Mouse (Mus musculus) C2C12 (cell line): ENCODE data around the gene Sapcd1. TPM values are rescaled to one million over a fixed set of nuclear protein-coding genes. Genes with fewer than 3 reads are reported as not detected.

Source experiments
- H3K27me3 ChIP-seq: one replicate; pipeline ENCODE4 v1.6.1; 2011; ENCODE audit not compliant: control insufficient read depth, insufficient read depth, insufficient read length
- H3K36me3 ChIP-seq: one replicate; pipeline ENCODE4 v1.6.1; 2011; ENCODE audit not compliant: control insufficient read depth, insufficient read depth
- H3K4me3 ChIP-seq: one replicate; pipeline ENCODE4 v1.5.1; 2011; ENCODE audit warnings: mild to moderate bottlenecking, control low read depth; ENCODE audit not compliant: poor library complexity, insufficient read depth, severe bottlenecking
- H3K79me2 ChIP-seq: one replicate; pipeline ENCODE4 v1.6.1; 2011; ENCODE audit not compliant: control insufficient read depth, insufficient read depth
- H3K79me3 ChIP-seq: one replicate; pipeline ENCODE4 v1.6.1; 2011; ENCODE audit warnings: low read depth, control low read depth
- H3ac ChIP-seq: one replicate; pipeline ENCODE3; 2011; ENCODE audit warnings: low read depth; ENCODE audit not compliant: control insufficient read depth, insufficient read length
- CEBPB ChIP-seq: IDR thresholded peaks from one replicate; pipeline ENCODE4 v1.6.1; 2011; ENCODE audit warnings: low read depth, mild to moderate bottlenecking, control low read depth, moderate library complexity
- CTCF ChIP-seq: IDR thresholded peaks from one replicate; pipeline ENCODE4 v1.5.1; 2011; ENCODE audit not compliant: control insufficient read depth, insufficient read depth, insufficient read length
- FOSL1 ChIP-seq: IDR thresholded peaks from one replicate; pipeline ENCODE4 v1.8.0; 2011; ENCODE audit warnings: mild to moderate bottlenecking, low read length; ENCODE audit not compliant: poor library complexity, insufficient read depth, severe bottlenecking
- MAX ChIP-seq: IDR thresholded peaks from one replicate; pipeline ENCODE4 v1.6.1; 2011; ENCODE audit warnings: mild to moderate bottlenecking, control low read depth
- MYOD1 ChIP-seq: IDR thresholded peaks from one replicate; pipeline ENCODE4 v1.6.1; 2011; ENCODE audit warnings: low read depth; ENCODE audit not compliant: control insufficient read depth, insufficient read length
- MYOG ChIP-seq: IDR thresholded peaks from one replicate; pipeline ENCODE4 v1.6.1; 2011; ENCODE audit not compliant: control insufficient read depth, insufficient read length; ENCODE audit errors: extremely low read depth
- USF1 ChIP-seq: IDR thresholded peaks from one replicate; pipeline ENCODE4 v1.6.1; 2011; ENCODE audit warnings: low read depth, mild to moderate bottlenecking, control low read depth, moderate library complexity
- long read RNA-seq, 2 experiments: library from polyadenylated mRNA; unstranded; transcript quantifications; one replicate each; pipeline ENCODE4 v2.0.0; 2019 to 2020
- polyA plus RNA-seq: library from polyadenylated mRNA; unstranded; fragments of >200 nt; fragmentation: generic; extraction: Trizol; gene quantifications from one replicate; pipeline ENCODE4 v1.2.1, GENCODE M21; 2012; ENCODE audit warnings: missing spikeins

The Sapcd1 gene
- 0.23 TPM for polyA plus RNA-seq
- long read RNA-seq, experiment 1, result 0 reads
- long read RNA-seq, experiment 2, result 0 reads

GRCm38 (mm10) chr17:35027277-35028068 lies at the start of gene Sapcd1:
Gene Sapcd1 (minus strand): TSS chr17:35028016.
- TF ChIP-seq CTCF, result no peak
- TF ChIP-seq FOSL1, result no peak
- TF ChIP-seq CEBPB, result no peak
- no peak for TF ChIP-seq MYOD1
- TF ChIP-seq USF1, result no peak
- TF ChIP-seq MAX, result no peak
- no peak for TF ChIP-seq MYOG
- Histone ChIP-seq H3ac (no peak within 1 kb of the TSS), H3K4me3 (no peak within 1 kb of the TSS), H3K79me2 (no peaks in the 10 kb centered on the region), H3K36me3 (no peaks in the 10 kb centered on the region), H3K27me3 (no peaks in the 10 kb centered on the region), H3K79me3 (no peaks in the 10 kb centered on the region)

DNA sequence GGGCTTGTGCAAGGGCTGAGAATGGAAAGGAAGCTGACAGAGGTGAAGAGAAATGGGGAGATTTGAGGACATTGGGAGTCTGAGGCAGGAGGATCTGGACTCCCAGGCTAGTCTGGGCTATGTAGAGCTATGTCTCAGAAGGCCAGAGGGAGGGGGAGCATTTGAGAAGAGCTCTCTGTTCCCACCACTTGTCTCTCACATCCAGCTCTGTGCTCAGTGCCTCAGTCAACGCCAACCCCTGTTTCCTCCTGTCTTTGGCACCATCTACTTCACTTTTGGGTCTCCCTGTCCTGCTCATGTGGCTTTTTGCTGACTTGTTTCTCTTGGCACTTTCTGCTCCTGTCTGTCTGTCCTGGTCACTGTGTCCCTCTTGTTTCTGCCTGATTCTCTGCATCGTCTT lies 49.5 kb upstream of the Sapcd1 start:
- no peak for TF ChIP-seq MYOG
- TF ChIP-seq MYOD1, result no peak
- TF ChIP-seq MAX, result no peak
- no peak for TF ChIP-seq USF1
- no peak for TF ChIP-seq CEBPB
- TF ChIP-seq CTCF, result no peak
- TF ChIP-seq FOSL1, result no peak

DNA sequence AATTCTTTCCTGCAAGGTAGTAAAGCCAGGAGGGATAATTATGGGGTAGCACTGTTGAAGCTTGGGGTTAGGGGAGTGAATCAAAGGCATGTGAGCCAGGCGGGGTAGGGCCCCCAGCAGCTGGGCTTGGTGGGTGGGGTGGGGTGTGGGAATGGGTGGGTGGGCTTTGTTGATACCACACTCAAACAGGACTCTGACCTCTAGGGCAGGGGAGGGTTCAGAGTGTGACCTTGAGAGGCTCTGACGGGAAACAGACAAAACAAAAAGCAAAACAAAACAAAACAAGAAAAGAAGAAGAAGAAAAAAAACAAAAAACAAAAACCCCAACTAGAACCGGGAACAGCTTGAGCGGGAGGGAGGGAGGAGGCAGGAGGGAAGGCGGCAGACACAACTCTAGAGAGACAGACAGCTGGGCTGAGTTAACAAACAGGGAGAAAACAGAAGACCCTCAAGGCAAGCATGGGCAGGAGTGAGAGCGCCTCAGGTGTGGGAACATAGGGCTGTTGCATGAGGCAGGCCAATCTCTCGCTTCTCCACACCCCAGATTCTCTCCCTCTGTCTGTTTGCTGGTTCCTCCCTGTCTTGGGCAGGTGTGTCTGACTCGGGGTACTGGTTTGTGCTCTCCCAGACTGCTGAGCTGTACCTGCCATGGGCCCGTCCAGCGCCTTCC lies 48.8 kb upstream of the Sapcd1 start, which contains the start of gene Ly6g6e:
TSS of gene Ly6g6e (plus strand) at position 396 of the 670 bp plus-strand sequence.
- peak within 1 kb of the TSS; percentile 42 for H3ac ChIP-seq
- no peaks in the 10 kb centered on the region for H3K36me3 ChIP-seq
- no peaks in the 10 kb centered on the region for H3K79me2 ChIP-seq
- H3K27me3 ChIP-seq, result peaks cover 19% of the 10 kb centered on the region
- no peak within 1 kb of the TSS for H3K4me3 ChIP-seq
- TF ChIP-seq CEBPB, result no peak
- no peak for TF ChIP-seq USF1
- no peak for TF ChIP-seq MAX
- TF ChIP-seq FOSL1, result no peak
- no peak for TF ChIP-seq CTCF
- TF ChIP-seq MYOD1, result no peak
- no peak for TF ChIP-seq MYOG
- H3K79me3 ChIP-seq, result no peaks in the 10 kb centered on the region

More for the DNA sequence above, 49.5 kb upstream of the Sapcd1 start:
- no peaks in the 10 kb centered on the region for H3K36me3 ChIP-seq
- no peaks in the 10 kb centered on the region for H3K79me3 ChIP-seq
- no peaks in the 10 kb centered on the region for H3K79me2 ChIP-seq
- H3K4me3 ChIP-seq, result no peak overlapping the region
- no peak overlapping the region for H3ac ChIP-seq
- H3K27me3 ChIP-seq, result peaks cover 19% of the 10 kb centered on the region

- no peak overlapping the region for H3K4me3 ChIP-seq
- no peaks in the 10 kb centered on the region for H3K79me3 ChIP-seq
- peaks cover 17% of the 10 kb centered on the region for H3K27me3 ChIP-seq
- no peaks in the 10 kb centered on the region for H3K79me2 ChIP-seq
- H3ac ChIP-seq, result no peak overlapping the region
- no peak for TF ChIP-seq MAX
- no peak for TF ChIP-seq MYOD1
- TF ChIP-seq CEBPB, result no peak
- H3K36me3 ChIP-seq, result no peaks in the 10 kb centered on the region
Observed at GRCm38 (mm10) chr17:35074097-35074496, 46.3 kb upstream of the Sapcd1 start.

DNA sequence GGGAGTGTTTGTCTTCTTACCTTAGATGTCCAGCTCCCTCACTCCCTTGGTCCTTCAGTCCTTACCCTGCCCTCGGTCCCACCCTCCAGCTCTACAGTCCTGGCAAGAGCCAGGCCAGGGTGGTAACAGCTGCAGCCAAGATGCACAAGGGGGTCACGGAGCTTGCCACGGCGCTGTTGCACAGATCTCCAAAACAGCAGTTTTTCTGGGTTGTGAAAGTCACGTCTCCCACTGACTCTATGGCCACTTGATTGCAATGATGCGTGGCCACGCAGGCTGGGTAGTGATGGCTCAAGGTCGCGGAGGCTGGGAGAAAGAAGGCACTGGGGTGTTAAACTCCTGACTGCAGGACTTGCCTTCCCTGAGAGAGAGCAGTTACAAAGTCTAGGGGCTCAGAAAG lies 43.6 kb upstream of the Sapcd1 start:
- no peak for TF ChIP-seq MYOD1
- no peak for TF ChIP-seq MAX
- TF ChIP-seq CEBPB, result no peak
- no peak for TF ChIP-seq MYOG
- TF ChIP-seq FOSL1, result no peak
- no peak for TF ChIP-seq USF1
- TF ChIP-seq CTCF, result no peak
- no peak overlapping the region for H3ac ChIP-seq

More for the DNA sequence above, 43.6 kb upstream of the Sapcd1 start:
- Histone ChIP-seq H3K27me3 (peaks cover 3% of the 10 kb centered on the region), H3K4me3 (no peak overlapping the region), H3K79me3 (no peaks in the 10 kb centered on the region), H3K79me2 (no peaks in the 10 kb centered on the region), H3K36me3 (no peaks in the 10 kb centered on the region)
